Mouse (Mus musculus): ENCODE data around the gene Fam222a.

DNA sequence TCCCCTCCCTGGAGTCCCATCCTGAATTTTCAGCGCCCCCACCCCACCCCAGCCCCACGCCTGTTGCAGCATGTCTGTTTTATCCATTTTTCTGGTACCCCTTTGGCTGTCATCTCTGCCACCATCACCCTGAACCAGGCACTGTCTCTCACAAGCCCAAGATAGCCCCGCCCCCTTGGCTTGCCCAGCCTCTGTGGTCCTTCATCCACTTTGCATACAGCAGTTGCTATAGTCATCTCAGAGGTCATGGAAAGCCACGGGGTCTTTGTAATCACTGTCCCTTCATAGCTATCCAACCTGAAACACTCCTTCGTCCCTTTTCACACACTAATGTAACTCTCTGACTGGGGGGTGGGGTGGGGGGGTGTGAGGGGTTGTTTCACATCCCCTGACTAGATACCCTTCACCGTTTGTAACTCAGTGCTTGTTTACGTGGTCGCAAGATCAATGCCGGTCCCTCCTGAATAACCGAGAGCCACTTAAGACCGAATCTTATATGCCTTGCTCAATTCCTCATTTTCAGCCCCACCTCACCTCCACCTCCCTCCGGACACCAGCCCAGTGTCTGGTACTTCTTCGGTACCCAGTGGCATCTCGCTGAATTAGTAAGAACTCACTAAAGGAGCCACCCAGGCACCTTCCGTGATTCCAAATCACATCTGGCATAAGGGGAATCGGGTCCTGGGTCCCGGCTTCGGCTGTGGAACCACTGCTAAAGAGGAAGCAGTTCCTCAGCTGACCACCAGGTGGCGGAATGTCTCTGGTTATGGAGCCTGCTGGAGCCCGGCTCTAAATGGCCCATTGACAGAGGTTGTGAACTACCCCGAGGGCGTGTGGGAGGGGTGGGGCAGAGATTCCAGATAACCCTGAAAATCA lies 71.2 kb downstream of the Fam222a start:
- TF ChIP-seq EP300 (IDR thresholded peaks at IDR 0.05; ENCODE audit: low read depth) (no peak), CTCF (IDR thresholded peaks at IDR 0.05; ENCODE audit: low read depth) (peak; percentile 95)

All from heart, postnatal 0 days (tissue).